Mouse (Mus musculus): ENCODE results near the gene Clca3a1. TPM values are rescaled to one million over a fixed set of nuclear protein-coding genes. Genes with fewer than 3 reads are reported as not detected.

The Clca3a1 gene
- total RNA-seq, 4 experiments from 2014 or later = 0.07 to 0.27 (median 0.07) TPM; not detected in 1

DNA sequence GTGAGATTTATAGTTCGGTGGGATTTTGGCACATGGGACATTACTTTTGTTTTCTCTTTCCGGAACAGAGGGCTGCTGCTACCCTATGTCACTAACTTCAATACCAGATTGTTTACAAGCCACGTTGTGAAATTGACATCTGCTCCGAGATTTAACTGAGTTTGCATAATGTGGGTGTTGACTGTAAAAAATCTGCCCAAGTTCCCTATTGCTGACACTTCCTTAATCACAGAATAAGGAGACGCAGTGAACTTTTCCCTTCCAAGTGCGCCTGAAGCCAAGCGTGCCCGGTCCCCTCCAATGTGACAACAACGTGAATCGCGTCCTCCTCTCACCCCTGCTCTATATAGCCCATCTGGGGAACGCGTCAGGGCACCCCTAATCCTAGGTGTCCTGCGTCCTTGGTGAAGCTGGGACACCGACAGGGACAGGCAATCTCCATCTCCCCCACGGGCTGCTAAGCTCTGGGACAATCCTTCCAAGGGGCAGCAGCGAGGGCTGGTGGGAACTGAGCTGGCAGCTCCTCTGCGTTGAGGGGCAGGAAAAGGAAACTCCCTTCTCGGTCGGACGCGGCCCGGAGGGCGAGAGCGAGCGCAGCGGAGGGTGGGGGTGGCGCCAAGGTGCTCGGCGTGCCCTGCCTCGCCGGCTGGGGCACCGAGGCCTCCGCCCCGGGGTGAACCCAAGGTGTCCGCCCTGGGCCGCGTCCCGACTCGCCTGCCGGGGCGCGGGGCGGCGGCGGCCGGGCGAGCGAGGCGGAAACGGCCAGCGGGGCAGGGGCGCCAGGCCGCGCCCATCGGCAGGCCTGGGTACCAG, 41.5 kb downstream of the Clca3a1 start:
- DNase-seq (ENCODE audit: low spot score in 2 of 2) = peak; percentile 37 to 55

- DNase-seq (ENCODE audit: low spot score in 2 of 2) = no peak
Observed at GRCm38 (mm10) chr3:144718706-144719087, 42.1 kb downstream of the Clca3a1 start.

GRCm38 (mm10) chr3:144717835-144718234, 42.9 kb downstream of the Clca3a1 start:
- DNase-seq (ENCODE audit: low spot score in 2 of 2) = no peak

DNA sequence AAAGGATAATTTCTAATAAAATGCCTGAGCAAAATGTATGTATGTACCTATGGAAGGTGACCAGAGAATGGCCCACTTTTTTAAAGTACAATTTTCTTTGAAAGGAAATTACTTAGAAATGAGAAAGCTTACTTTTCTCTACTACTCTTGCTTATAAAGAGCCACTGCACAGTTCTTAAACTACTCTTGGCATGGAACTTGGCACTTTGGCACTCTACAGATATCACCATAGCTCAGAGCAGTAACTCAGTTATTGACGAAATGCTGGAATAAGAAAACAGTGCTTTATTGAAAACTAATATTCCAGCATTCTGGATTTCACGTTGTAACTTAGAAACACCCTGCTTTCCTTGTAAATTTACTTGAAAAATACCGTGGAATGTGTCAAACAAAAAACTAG, 43.7 kb downstream of the Clca3a1 start:
- DNase-seq (ENCODE audit: low spot score in 2 of 2) = no peak

DNA sequence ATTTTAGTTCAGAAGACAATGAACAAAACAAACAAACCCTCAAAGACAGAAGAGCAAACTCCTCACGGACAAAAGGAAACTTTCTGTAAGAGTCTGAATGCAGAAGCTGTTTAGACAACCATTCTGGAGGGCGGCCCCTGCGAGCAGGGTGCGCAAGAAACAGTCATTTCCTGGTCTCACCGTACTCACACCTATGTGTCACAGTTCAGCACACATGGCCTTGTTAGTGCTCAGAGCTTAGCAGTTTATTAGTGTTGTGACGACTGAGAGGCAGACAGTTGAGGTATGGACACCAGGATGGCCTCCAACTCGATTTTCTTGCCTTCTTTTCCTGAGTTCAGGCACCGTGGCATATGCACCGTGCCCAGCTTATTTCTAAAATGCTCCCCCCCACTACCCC, 44.9 kb downstream of the Clca3a1 start:
- no peak for DNase-seq (ENCODE audit: low spot score in 2 of 2)

DNA sequence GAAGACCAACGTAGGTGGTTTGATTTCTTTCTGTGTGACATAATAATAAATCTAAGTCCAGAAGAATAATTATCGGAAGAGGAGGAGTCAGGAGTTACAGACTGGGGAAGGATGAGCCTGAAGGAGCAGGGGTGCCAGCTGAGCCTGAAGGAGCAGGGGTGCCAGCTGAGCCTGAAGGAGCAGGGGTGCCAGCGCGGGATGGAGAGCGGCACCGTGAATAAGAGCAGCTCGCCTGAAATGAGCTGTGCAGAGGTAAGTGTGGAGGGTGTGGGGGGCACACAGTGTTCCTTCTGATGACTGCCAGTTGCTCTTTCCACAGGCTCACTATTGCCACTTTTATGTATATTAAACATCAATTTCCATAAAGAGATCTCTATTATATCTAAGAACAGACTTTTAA, 45.7 kb downstream of the Clca3a1 start:
- DNase-seq (ENCODE audit: low spot score in 2 of 2) = no peak

DNA sequence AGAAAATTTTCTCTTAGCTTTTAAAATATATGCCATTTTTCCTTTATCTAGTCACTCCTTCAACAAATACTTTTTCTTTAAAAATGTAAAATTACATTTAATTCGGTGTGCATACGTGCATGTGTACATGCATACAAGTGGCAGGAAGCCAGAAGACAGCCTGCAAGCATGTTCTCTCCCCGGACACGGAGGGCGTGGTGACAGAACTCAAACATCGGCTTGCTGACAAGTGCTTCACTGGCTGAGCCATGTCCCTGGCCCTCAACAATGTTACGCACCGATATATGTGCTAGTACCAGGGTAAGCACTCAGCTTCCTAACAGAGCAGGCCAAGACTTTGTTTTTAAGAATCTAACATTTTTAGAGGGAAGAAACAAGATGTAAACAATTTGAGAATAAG, 46.2 kb downstream of the Clca3a1 start:
- no peak for DNase-seq (ENCODE audit: low spot score in 2 of 2)

DNA sequence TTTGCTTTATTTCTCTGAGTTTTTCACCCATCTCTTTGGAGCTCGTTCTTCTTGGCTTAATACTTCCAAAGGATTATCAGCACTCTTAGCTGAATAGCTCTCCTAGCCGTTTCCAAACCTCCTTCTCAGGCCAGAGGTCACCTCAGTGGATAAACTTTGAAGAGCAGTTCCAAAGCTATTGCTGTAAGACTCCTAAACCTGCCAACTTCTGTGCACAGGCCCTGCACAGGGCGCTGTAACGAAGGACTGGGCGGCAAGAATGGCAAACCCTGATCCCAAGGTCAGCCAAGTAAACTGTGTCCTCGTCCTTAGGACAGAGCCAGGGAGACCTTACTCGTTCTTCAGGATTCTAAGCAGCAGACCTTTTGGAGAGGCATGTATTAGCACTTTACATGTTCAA, 46.7 kb downstream of the Clca3a1 start:
- DNase-seq (ENCODE audit: low spot score in 2 of 2) = peak in 1 of 2 experiments; percentile 31

DNA sequence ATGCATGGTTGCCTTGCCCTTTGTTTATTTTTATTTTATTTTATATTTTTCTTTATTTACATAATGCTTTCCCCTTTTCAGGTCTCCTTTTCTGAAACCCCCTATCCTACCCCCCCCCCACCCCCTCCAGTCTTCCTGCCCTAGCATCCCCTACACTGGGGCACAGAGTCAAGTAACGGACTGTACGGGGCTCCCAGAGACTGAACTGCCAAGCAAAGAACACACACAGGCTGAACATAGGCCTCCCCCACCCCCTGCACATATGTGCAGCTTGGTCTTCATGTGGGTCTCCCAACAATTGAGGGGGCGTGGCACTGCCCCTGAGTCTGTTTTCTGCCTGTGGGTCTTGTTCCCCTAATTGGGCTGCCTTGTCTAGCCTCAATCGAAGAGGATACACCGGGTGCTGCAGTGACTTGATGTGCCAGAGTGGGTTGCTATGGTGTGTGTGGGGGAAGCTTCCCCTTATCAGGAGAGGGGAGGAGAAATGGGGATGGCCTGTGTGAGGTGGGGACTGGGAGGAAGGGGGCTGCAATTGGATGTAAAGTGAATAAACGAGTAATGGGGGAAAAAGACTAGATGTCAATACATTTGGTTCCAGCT, 49.1 kb downstream of the Clca3a1 start:
- DNase-seq (ENCODE audit: low spot score in 2 of 2) = no peak

- no peak for DNase-seq (ENCODE audit: low spot score in 2 of 2)
Observed at GRCm38 (mm10) chr3:144708612-144709011, 52.2 kb downstream of the Clca3a1 start.

DNA sequence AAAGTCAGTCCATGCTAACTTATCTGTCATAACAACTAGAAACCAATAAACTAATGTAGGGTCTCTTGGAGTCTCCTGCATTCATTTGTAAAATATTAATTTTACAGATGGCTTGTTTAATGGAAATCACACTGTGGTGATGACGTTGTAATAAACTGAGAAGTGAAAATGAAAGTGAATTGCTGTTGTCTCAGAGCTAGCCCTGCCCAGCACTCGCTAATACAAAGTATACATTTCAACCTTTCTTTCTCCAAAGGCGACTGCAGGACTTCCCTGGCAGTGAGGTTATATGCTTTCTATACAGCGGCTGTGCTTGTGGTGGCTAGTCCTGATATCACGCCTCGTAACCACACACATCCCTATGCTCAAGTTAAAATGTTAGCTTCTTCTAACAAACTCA, 56.8 kb downstream of the Clca3a1 start:
- DNase-seq (ENCODE audit: low spot score in 2 of 2) = no peak

GRCm38 (mm10) chr3:144698790-144699433, 61.9 kb downstream of the Clca3a1 start:
- no peak for DNase-seq (ENCODE audit: low spot score in 2 of 2)

- DNase-seq (ENCODE audit: low spot score in 2 of 2) = no peak
Observed at GRCm38 (mm10) chr3:144697942-144698341, 62.8 kb downstream of the Clca3a1 start.

GRCm38 (mm10) chr3:144697154-144697553, 63.6 kb downstream of the Clca3a1 start:
- no peak for DNase-seq (ENCODE audit: low spot score in 2 of 2)

DNA sequence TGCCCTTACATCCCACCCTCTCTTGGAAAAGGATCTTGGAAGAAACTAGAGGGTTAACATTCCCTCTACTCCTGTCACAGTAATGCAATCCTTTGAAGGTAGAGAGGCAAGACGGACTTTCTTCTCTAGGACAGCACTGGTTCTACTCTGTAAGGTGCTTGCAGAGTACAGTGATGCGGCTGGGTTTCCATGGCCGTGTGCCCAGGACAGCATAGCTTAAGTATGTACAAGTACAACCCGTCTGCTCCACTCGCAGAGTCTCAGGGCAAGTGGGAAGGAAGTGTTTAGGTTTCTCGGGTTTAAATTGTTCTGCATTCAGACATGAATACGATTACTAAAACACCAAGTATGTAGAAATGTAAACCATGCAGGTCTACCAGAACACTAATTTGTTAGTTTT, 65.8 kb downstream of the Clca3a1 start:
- no peak for DNase-seq (ENCODE audit: low spot score in 2 of 2)

DNA sequence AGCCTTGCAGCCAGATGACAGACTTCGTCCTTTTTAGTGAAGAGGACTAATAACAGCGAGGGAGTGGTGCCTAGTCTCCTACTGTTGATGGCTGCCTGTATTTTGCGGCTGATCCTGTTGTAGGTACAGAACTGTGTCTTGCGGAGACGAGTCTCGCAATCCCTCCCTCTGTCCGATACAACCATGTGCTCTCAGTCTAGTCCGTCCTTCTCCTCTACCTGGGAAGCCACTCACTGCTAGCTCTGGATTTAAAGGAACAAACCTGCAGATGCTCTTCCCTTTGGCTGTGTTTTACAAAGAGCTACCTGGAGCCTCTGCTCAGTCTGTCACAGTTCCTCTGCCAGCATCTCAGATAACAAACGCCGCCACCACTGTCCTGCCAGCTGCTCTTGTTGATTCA, 66.7 kb downstream of the Clca3a1 start:
- DNase-seq (ENCODE audit: low spot score in 2 of 2) = no peak

DNA sequence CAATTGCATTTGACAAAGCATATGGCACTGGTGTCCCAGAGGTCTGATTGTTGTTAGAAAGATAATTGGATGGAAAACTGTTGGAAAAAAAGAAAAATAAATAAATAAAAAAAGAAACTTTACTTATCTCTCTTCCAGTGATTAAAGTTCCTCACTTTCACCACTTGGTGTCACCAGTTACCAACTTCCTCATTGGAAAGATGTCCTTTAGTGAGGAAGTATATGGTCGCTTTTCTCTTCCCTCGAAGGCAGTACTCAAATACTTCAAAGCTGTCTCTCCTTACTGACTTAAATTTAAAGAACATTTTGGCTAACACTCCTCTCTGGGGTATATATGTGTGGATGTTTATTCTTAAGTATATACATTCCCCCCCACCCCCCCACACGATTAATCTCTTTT, 68.7 kb downstream of the Clca3a1 start:
- no peak for DNase-seq (ENCODE audit: low spot score in 2 of 2)

GRCm38 (mm10) chr3:144689236-144689635, 71.5 kb downstream of the Clca3a1 start:
- DNase-seq (ENCODE audit: low spot score in 2 of 2) = no peak

- DNase-seq (ENCODE audit: low spot score in 2 of 2) = no peak
Observed at GRCm38 (mm10) chr3:144688284-144688683, 72.5 kb downstream of the Clca3a1 start.

GRCm38 (mm10) chr3:144687618-144688017, 73.2 kb downstream of the Clca3a1 start:
- no peak for DNase-seq (ENCODE audit: low spot score in 2 of 2)

GRCm38 (mm10) chr3:144686146-144686545, 74.6 kb downstream of the Clca3a1 start:
- no peak for DNase-seq (ENCODE audit: low spot score in 2 of 2)

GRCm38 (mm10) chr3:144683136-144683814, 77.5 kb downstream of the Clca3a1 start:
- DNase-seq (ENCODE audit: low spot score in 2 of 2) = no peak
